Mouse (Mus musculus): ENCODE measurements around the gene Pisd.
"Not testable (repeated sequence)": the region's sequence is repeated elsewhere in the genome, so short reads cannot be mapped to it uniquely, and the experiment has no call there.

Pisd gene

GRCm38 (mm10) chr5:32785313-32785915 lies at the start of gene Pisd:
Pisd (minus strand) TSS chr5:32785646.
- DNase-seq (ENCODE audit: low spot score): peak; percentile 97

DNA sequence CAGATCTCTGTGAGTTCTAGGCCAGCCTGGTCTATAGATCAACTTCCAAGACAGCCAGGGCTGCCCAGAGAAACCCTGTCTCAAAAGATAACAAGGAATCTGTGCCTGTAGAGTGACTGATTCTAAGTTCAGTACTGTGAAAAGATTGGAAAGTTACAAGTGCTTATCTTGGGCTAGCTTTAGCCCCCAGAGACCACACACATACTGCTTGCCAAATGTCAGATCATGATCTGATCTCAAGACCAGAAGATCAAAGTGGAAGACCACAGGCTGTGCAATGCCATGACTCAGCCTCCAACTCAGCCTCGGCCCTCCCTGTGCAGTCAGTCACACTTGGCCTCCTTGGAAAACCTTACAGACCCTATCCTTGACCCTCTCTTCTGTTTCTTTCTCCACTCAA lies 49.1 kb upstream of the Pisd start:
- no peak for DNase-seq (ENCODE audit: low spot score)

GRCm38 (mm10) chr5:32830054-32830453 lies 44.6 kb upstream of the Pisd start:
- DNase-seq (ENCODE audit: low spot score): no peak

GRCm38 (mm10) chr5:32828766-32829165 lies 43.3 kb upstream of the Pisd start:
- DNase-seq (ENCODE audit: low spot score): not testable (repeated sequence)

GRCm38 (mm10) chr5:32827009-32827408 lies 41.6 kb upstream of the Pisd start, which contains the start of gene Gm20671:
Gm20671 (minus strand) TSS chr5:32827109.
- no peak for DNase-seq (ENCODE audit: low spot score)

GRCm38 (mm10) chr5:32820471-32820870 lies 35.0 kb upstream of the Pisd start:
- no peak for DNase-seq (ENCODE audit: low spot score)

GRCm38 (mm10) chr5:32815396-32815795 lies 29.9 kb upstream of the Pisd start:
- DNase-seq (ENCODE audit: low spot score): no peak

GRCm38 (mm10) chr5:32786454-32786853 lies 1.0 kb upstream of the Pisd start:
- DNase-seq (ENCODE audit: low spot score): not testable (repeated sequence)

GRCm38 (mm10) chr5:32784726-32785125 lies 720 bp downstream of the Pisd start:
- no peak for DNase-seq (ENCODE audit: low spot score)

GRCm38 (mm10) chr5:32781596-32781995 lies 3.9 kb downstream of the Pisd start:
- no peak for DNase-seq (ENCODE audit: low spot score)

- DNase-seq (ENCODE audit: low spot score): no peak
Measured at GRCm38 (mm10) chr5:32778168-32778567, 7.3 kb downstream of the Pisd start.

GRCm38 (mm10) chr5:32772361-32772760 lies 13.1 kb downstream of the Pisd start:
- no peak for DNase-seq (ENCODE audit: low spot score)

- no peak for DNase-seq (ENCODE audit: low spot score)
Measured at GRCm38 (mm10) chr5:32767636-32768373, 17.6 kb downstream of the Pisd start.

- no peak for DNase-seq (ENCODE audit: low spot score)
Measured at GRCm38 (mm10) chr5:32767004-32767403, 18.4 kb downstream of the Pisd start.

DNA sequence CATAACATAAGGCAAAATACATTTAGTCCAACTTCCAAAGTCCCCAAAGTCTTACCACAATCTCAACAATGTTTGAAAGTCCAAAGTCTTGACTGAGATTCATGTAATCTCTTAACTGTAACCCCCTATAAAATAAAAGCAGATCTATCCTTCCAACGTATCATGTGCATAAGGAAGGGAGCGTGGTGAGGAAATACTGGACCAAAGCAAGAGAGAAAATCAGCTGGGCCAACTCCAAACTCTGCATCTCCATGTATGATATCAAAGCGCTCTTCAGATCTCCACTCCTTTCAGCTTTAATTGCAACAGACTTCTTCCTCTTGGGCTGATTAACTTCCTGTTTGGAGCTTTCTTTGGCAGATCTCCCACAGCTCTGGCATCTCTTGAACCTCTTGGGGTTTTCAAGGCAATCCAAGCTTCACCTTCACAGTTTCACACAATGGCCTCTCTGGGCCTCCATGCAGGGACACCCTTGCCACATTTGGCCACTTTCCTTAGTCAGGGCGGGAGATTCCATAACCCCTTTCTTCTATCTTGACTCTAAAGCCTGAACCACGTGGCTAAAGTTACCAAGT lies 23.8 kb downstream of the Pisd start:
- DNase-seq (ENCODE audit: low spot score): no peak

DNA sequence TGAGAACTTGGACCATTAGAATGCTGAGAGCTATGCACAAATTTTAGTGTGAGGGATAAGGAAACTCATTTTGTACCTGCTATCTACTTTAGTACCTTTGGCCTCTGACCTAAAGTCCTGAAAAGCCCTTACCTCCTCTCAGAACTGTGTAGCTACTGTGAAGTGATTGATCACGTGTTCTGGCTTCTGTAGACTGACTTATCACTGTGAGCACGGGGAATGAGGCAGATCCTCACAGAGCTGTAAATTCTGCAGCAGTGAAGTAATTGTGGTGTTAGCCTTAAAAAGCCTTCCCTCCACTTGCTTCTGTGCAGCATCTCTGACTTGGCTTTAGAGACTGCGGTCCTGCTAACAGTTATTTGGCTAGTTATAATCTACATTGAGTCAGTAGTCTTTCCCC lies 24.7 kb downstream of the Pisd start:
- DNase-seq (ENCODE audit: low spot score): no peak

DNA sequence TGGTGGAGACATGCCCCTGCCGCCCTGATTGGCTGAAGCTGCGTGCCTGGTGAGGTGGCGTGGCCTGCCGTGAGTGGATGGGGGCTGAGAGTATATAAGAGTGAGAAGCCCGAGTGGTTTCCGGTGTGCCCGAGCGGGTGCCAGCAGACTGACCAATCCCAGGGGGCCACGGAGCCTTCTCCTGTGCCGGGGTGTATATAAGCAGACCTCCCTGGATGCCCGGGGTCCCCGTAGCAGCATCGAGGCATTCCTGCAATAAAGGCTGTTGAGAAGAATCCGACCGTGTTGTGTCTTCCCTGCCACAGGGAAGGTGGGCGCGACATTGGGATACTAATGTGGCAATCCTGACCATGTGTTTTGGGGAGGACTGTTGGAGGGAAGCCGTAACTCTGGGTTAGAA lies 25.1 kb downstream of the Pisd start:
- DNase-seq (ENCODE audit: low spot score): not testable (repeated sequence)

GRCm38 (mm10) chr5:32759662-32760061 lies 25.8 kb downstream of the Pisd start:
- no peak for DNase-seq (ENCODE audit: low spot score)

DNA sequence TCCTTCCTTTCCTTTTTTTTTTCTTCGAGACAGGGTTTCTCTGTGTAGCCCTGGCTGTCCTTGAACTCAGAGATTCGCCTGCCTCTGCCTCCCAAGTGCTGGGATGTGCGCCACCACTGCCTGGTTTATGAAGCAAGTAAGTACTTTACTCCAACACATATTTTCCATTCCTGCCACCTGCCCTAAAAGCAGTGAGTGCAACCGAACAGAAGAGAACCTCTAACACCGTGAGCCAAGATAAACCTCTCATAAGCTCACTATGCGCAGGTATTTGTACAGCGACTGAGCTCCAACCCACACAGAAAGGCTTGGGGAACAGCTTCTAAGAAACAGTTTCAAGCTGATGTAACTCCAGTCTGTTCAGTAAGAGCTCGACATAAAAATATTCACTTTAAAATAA lies 29.3 kb downstream of the Pisd start:
- DNase-seq (ENCODE audit: low spot score): no peak

GRCm38 (mm10) chr5:32751736-32752135 lies 33.7 kb downstream of the Pisd start:
- no peak for DNase-seq (ENCODE audit: low spot score)

DNA sequence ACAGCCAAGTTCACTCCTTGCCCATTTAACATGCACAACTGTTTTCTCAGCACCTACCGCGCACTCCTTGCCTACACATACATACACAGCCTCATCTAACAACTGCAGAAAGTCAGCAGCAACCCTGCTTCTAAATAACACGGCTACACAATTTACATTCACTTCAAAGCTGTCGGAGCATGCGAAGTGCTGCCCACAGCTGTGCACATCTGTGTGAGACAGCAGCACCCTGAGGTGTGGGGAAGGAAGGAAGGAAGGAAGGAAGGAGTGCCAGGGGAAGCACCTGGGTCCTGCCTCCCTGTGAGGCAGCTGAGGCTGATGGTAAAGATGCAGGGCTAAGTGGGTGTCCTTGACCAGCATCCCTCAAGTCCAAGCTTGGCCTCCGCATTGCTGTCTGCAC lies 36.5 kb downstream of the Pisd start:
- DNase-seq (ENCODE audit: low spot score): no peak

- no peak for DNase-seq (ENCODE audit: low spot score)
Measured at GRCm38 (mm10) chr5:32747650-32748375, 37.6 kb downstream of the Pisd start.

Measured in testis, postnatal 10 days (tissue).